Comparison of ENCODE assay signal across 13 mouse cellular contexts in genomic region chr8:115397981-115398380, GRCm38 (mm10).
DNase-seq lines count a peak whose midpoint lies in the region; ATAC-seq and TF ChIP-seq lines count a peak whose summit lies in the region.
"Had no signal": no experiment of that assay in that cellular context is flagged by ENCODE, and none has a peak within 500 bp of the region (broad histone marks: within the 10 kb centered on the region; RNA-seq: fewer than 3 reads in every experiment).

No protein-coding gene starts in this region.

- no peaks in the 10 kb centered on the region for H3K36me3 ChIP-seq in neural tube, embryonic 15.5 days
- H3K36me3 ChIP-seq: G1E; hindbrain, embryonic 13.5 days had no signal

- WGBS in lung, adult 2 months = 74% methylated on average over 3 of the region's 3 CpGs
- 87% methylated on average over 3 of the region's 3 CpGs for WGBS in neural tube, embryonic 15.5 days

- DNase-seq in lung, adult 18-20 months = peak; percentile 8 to 26
- no peak for DNase-seq in lung, adult 2 months
- peak; percentile 3 for DNase-seq in lung, postnatal 10 days
- DNase-seq in spleen, adult 18-20 months = peak; percentile 54 to 66
- no peak for DNase-seq in yolk sac, embryonic 10.5 days (ENCODE audit: low spot score)
- DNase-seq in urinary bladder, adult 18-20 months (ENCODE audit: low spot score in 2 of 2) = no peak
- DNase-seq in right cerebral cortex, postnatal 10 days (ENCODE audit: low spot score in 2 of 2) = no peak
- DNase-seq: forebrain, postnatal 0 days; right cerebral cortex, postnatal 4 days had no signal

- no peak overlapping the region for H3K27ac ChIP-seq in neural tube, embryonic 15.5 days (replicated peaks)
- H3K27ac ChIP-seq: hindbrain, embryonic 13.5 days; macrophage had no signal

- no peaks in the 10 kb centered on the region for H3K27me3 ChIP-seq in neural tube, embryonic 15.5 days (replicated peaks)

- H3K4me3 ChIP-seq in lung, adult 2 months (replicated peaks; ENCODE audit: extremely low read depth, low read depth, low read length) = no peak overlapping the region
- H3K4me3 ChIP-seq in neural tube, embryonic 15.5 days (replicated peaks) = no peak overlapping the region
- H3K4me3 ChIP-seq: hindbrain, embryonic 13.5 days had no signal

- no peaks in the 10 kb centered on the region for H3K4me1 ChIP-seq in lung, adult 2 months (ENCODE audit: control insufficient read depth, insufficient read depth, low read length)
- H3K4me1 ChIP-seq in neural tube, embryonic 15.5 days = no peaks in the 10 kb centered on the region
- H3K4me1 ChIP-seq: hindbrain, embryonic 13.5 days had no signal

- H3K4me2 ChIP-seq in neural tube, embryonic 15.5 days = no peak overlapping the region
- H3K4me2 ChIP-seq: hindbrain, embryonic 13.5 days had no signal

- no peak for ATAC-seq in neural tube, embryonic 15.5 days (ENCODE audit: low FRiP score)
- ATAC-seq: forebrain, postnatal 0 days had no signal

- TF ChIP-seq POLR2A in lung, adult 2 months (IDR thresholded peaks at IDR 0.05; ENCODE audit: borderline replicate concordance, extremely low read depth, low read depth, low read length) = no peak

- H3K9ac ChIP-seq in neural tube, embryonic 15.5 days (replicated peaks) = no peak overlapping the region
- H3K9ac ChIP-seq: forebrain, postnatal 0 days; hindbrain, embryonic 13.5 days had no signal

- TF ChIP-seq CTCF in lung, adult 2 months (IDR thresholded peaks at IDR 0.05; ENCODE audit: insufficient read depth, low read length) = no peak

- H3K9me3 ChIP-seq in neural tube, embryonic 15.5 days (replicated peaks) = no peaks in the 10 kb centered on the region
- H3K9me3 ChIP-seq: hindbrain, embryonic 13.5 days had no signal

Comparison
In these comparisons a context has a peak if more than half of its experiments do, and no peak if none do; other contexts are left out.
1. DNase-seq: peak in lung, adult 18-20 months (2 of 2), lung, postnatal 10 days (single experiment) and spleen, adult 18-20 months (2 of 2); none in lung, adult 2 months (single experiment), yolk sac, embryonic 10.5 days (single experiment), urinary bladder, adult 18-20 months (0 of 2) and right cerebral cortex, postnatal 10 days (0 of 2).